Mouse (Mus musculus) lung, postnatal 0 days (tissue): ENCODE results near the gene Gm14399. TPM values are rescaled to one million over a fixed set of nuclear protein-coding genes. Genes with fewer than 3 reads are reported as not detected.
"Not testable (repeated sequence)": the region's sequence is repeated elsewhere in the genome, so short reads cannot be mapped to it uniquely, and the experiment has no call there.

Experiments used
- ATAC-seq: fragments of 200-750 bp; cut with Nextera tagmentation; 2 replicates; pipeline ENCODE4 v1.8.0; 2017; ENCODE audit warnings: moderate library complexity
- DNase-seq: peaks from one replicate; pipeline ENCODE4 v3.0.0-alpha.2; 2016; ENCODE audit warnings: low spot score
- H3K27ac ChIP-seq: fragments of 300-500 bp; sonication (generic); 2 replicates; pipeline ENCODE4 v1.5.1; 2014; ENCODE audit warnings: antibody characterized with exemption, mild to moderate bottlenecking, low read length, mixed read lengths
- H3K27me3 ChIP-seq: fragments of 300-500 bp; sonication (generic); replicated peaks from 2 replicates; pipeline ENCODE4 v1.6.1; 2014; ENCODE audit warnings: low read length, mixed read lengths; ENCODE audit not compliant: insufficient read depth
- H3K36me3 ChIP-seq: fragments of 300-500 bp; sonication (generic); 2 replicates; pipeline ENCODE4 v1.6.1; 2014; ENCODE audit warnings: low read length, mixed read lengths; ENCODE audit not compliant: insufficient read depth
- H3K4me1 ChIP-seq: fragments of 300-500 bp; sonication (generic); 2 replicates; pipeline ENCODE4 v1.6.1; 2014; ENCODE audit warnings: antibody characterized with exemption, low read depth, low read length, mixed read lengths; ENCODE audit not compliant: insufficient read depth
- H3K4me2 ChIP-seq: fragments of 300-500 bp; sonication (generic); replicated peaks from 2 replicates; pipeline ENCODE4 v1.6.1; 2014; ENCODE audit warnings: low read depth, mild to moderate bottlenecking, low read length, moderate library complexity, mixed read lengths
- H3K4me3 ChIP-seq: fragments of 300-500 bp; sonication (generic); 2 replicates; pipeline ENCODE4 v1.5.1; 2014; ENCODE audit warnings: low read depth, low read length
- H3K9ac ChIP-seq: fragments of 300-500 bp; sonication (generic); replicated peaks from 2 replicates; pipeline ENCODE4 v1.6.1; 2014; ENCODE audit warnings: low read depth, mild to moderate bottlenecking
- H3K9me3 ChIP-seq: fragments of 300-500 bp; sonication (generic); 2 replicates; pipeline ENCODE4 v1.6.1; 2016; ENCODE audit warnings: low read length, mixed read lengths
- CTCF ChIP-seq: IDR thresholded peaks from 2 replicates; pipeline ENCODE4 v1.5.1; 2016; ENCODE audit warnings: antibody characterized with exemption, mild to moderate bottlenecking
- EP300 ChIP-seq: IDR thresholded peaks from 2 replicates; pipeline ENCODE4 v1.6.1; 2016; ENCODE audit warnings: antibody characterized with exemption, mild to moderate bottlenecking, control low read depth
- WGBS: fragments of 180-500 bp; shearing (Covaris S2); extraction: QIAGEN DNeasy Blood & Tissue Kit; methylation state at CpG from one replicate; pipeline ENCODE4 v1.1.7; 2014; 5-methylcytosine and 5-hydroxymethylcytosine counted together
- polyA plus RNA-seq: library from polyadenylated mRNA; unstranded; fragments of >200 nt; fragmentation: Nextera tagmentation; extraction: Ambion mirVana; gene quantifications from 2 replicates; pipeline ENCODE4 v1.2.1, GENCODE M21; 2015

Gene Gm14399
- 4.1 TPM in 2 replicates for polyA plus RNA-seq

GRCm38 (mm10) chr2:175141993-175142295, at the start of gene Gm14399:
Gm14399 (minus strand) TSS chr2:175142012.
- not testable (repeated sequence) for ATAC-seq, H3K9ac ChIP-seq, H3K27ac ChIP-seq, H3K27me3 ChIP-seq, H3K36me3 ChIP-seq, H3K4me1 ChIP-seq, DNase-seq, H3K9me3 ChIP-seq
- 9% methylated on average over 1 of the region's 2 CpGs for WGBS
- Histone ChIP-seq H3K4me3 (peak within 1 kb of the TSS; percentile 35), H3K4me2 (peak within 1 kb of the TSS; percentile 41)

DNA sequence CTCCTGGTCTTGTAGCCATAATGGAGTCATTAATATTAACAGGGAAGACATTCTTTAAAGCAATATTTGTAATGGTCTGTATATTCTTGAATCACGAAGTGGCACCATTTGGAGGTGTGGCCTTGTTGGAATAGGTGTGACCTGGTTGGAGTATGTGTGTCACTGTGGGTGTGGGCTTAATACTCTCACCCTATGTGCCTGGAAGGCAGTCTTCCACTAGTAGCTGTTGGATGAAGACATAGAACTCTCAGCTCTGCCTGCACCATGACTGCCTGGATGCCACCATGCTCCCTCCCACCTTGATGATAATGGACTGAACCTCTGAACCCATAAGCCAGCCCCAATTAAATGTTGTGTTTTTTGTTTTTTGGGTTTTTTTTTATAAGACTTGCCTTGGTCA, 37.2 kb upstream of the Gm14399 start:
- not testable (repeated sequence) for H3K4me3 ChIP-seq, H3K9me3 ChIP-seq, H3K27me3 ChIP-seq, H3K36me3 ChIP-seq, H3K4me1 ChIP-seq, H3K27ac ChIP-seq, ATAC-seq, H3K9ac ChIP-seq, H3K4me2 ChIP-seq, DNase-seq
- WGBS, result 39% methylated on average over 1 of the region's 1 CpGs

DNA sequence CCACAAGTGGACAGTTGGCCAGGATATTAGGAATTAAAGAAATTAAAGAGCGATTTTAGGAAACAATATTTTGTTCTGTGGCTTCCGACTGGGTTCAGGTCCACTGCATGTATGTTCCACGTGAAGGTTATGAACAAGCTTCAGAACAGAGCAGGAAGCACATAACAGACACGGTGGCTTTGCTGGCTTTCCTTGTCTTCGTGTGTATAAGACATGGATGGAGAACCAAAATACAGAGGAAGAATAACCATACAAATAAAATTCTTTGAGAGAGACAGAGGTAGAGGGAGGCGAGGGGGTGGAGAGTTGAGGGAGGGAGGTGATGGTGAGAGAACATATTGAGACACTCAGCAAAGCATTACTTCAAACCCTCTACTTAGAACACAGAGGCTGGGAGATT, 34.5 kb upstream of the Gm14399 start:
- DNase-seq (no peak), ATAC-seq (no peak)
- 81% methylated on average over 6 of the region's 6 CpGs for WGBS
- H3K36me3 ChIP-seq, result no peaks in the 10 kb centered on the region
- H3K9ac ChIP-seq, result no peak overlapping the region
- no peaks in the 10 kb centered on the region for H3K9me3 ChIP-seq
- H3K4me3 ChIP-seq, result no peak overlapping the region
- H3K27ac ChIP-seq, result no peak overlapping the region
- TF ChIP-seq CTCF, result no peak
- no peak for TF ChIP-seq EP300
- no peak overlapping the region for H3K4me2 ChIP-seq
- no peaks in the 10 kb centered on the region for H3K27me3 ChIP-seq
- no peaks in the 10 kb centered on the region for H3K4me1 ChIP-seq

DNA sequence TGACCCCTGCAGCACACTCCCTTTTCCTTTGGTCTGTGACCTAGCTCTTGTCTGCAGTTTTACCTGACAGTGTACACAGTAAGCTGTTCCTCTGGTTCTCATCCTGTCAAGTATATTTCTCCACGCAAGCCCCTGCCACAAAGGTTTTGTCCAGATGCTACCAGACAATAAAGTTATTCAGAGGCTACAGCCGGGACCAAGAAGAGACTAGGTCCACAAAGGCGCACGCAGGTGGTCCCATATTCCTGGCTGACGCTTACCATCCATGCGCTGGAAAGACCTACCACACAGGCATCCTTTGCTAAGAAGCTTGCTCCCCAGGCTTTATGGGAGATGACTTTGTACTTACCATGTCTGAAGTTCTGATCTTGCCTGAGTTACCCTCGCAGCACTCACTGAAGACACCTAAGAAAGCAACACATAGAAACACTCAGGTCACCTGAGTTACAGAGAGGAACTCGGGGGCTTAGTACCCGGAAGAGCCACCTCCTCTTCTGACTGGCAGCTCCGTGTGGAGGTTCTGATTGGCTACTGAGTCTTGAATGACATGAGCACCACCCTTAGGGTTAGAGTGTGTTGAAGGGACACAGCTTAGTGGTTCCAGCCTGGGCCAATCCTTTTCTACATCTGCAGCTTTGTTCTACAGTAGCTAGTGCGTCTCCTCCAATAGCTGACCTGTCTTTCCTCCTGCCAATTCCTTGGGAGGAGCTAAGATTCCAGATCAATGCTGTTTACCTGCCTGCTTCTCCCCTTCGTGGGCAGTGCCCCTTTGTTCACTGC, 33.8 kb upstream of the Gm14399 start, which contains the start of gene Gm14443:
Gene Gm14443 (minus strand): TSS at position 471 of the 780 bp plus-strand sequence.
- H3K27ac ChIP-seq, H3K4me1 ChIP-seq, H3K4me2 ChIP-seq, H3K9ac ChIP-seq, DNase-seq, ATAC-seq, H3K36me3 ChIP-seq, H3K4me3 ChIP-seq, H3K9me3 ChIP-seq, H3K27me3 ChIP-seq: not testable (repeated sequence)
- WGBS, result 66% methylated on average over 12 of the region's 12 CpGs

- DNase-seq, H3K9ac ChIP-seq, H3K4me2 ChIP-seq, H3K9me3 ChIP-seq, H3K4me3 ChIP-seq, H3K27ac ChIP-seq, H3K36me3 ChIP-seq, H3K4me1 ChIP-seq, ATAC-seq, H3K27me3 ChIP-seq: not testable (repeated sequence)
- 84% methylated on average over 2 of the region's 2 CpGs for WGBS
Observed at GRCm38 (mm10) chr2:175174058-175174457, 32.2 kb upstream of the Gm14399 start.

DNA sequence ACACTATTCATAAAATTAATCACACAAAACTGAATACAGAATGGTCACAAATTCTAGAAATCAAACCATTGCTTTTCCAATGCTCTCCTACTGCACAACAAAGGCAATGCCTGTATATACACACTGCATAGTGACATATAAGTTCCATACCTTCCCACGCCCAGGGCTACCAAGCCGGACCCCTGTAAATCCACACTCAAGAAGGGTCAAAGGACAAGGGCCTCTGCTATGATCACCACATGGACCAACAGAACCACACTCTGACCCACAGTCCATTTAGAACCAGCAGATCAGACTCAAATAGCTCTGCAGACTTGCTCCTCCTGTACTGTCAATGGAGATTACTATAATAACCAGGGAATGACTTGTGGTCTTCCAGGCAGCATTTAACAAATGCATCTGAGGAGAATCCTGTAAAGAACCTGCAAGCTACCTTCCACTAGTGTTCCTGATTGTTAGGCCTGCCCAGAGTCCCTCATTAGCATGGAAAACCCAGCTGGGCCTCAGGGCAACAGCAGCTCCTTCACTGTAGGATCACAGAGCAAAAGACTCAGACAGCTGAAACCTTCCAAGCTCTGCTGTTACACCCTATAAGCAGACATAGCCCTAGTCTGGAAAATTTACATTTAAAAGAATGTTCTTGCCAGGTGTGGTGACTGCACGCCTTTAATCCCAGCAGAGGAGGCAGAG, 31.2 kb upstream of the Gm14399 start:
- not testable (repeated sequence) for H3K9me3 ChIP-seq, H3K4me2 ChIP-seq, H3K4me1 ChIP-seq, H3K27me3 ChIP-seq, ATAC-seq, DNase-seq, H3K27ac ChIP-seq, H3K4me3 ChIP-seq, H3K36me3 ChIP-seq, H3K9ac ChIP-seq
- WGBS, result 85% methylated on average over 3 of the region's 3 CpGs
